Mouse (Mus musculus): ENCODE measurements around the gene Arhgdib.

GRCm38 (mm10) chr6:136946943-136947342 lies 5.2 kb upstream of the Arhgdib start:
- no peak for TF ChIP-seq CHD2 (IDR thresholded peaks at IDR 0.05; ENCODE audit: low read depth, low read length)
- no peak for TF ChIP-seq ZC3H11A (IDR thresholded peaks at IDR 0.05; ENCODE audit: borderline replicate concordance, low read depth, low read length)
- no peak for TF ChIP-seq MAFK (IDR thresholded peaks at IDR 0.05; ENCODE audit: insufficient read depth, low read depth, low read length)
- TF ChIP-seq ZNF384 (IDR thresholded peaks at IDR 0.05; ENCODE audit: low read depth, low read length): no peak

Data from ES-E14 (cell line).